Mouse (Mus musculus) lung, postnatal 0 days (tissue): ENCODE data around the gene Edc4.

Experiments
- CTCF ChIP-seq: IDR thresholded peaks from 2 replicates; pipeline ENCODE4 v1.5.1; 2016; ENCODE audit warnings: antibody characterized with exemption, mild to moderate bottlenecking
- EP300 ChIP-seq: IDR thresholded peaks from 2 replicates; pipeline ENCODE4 v1.6.1; 2016; ENCODE audit warnings: antibody characterized with exemption, mild to moderate bottlenecking, control low read depth

DNA sequence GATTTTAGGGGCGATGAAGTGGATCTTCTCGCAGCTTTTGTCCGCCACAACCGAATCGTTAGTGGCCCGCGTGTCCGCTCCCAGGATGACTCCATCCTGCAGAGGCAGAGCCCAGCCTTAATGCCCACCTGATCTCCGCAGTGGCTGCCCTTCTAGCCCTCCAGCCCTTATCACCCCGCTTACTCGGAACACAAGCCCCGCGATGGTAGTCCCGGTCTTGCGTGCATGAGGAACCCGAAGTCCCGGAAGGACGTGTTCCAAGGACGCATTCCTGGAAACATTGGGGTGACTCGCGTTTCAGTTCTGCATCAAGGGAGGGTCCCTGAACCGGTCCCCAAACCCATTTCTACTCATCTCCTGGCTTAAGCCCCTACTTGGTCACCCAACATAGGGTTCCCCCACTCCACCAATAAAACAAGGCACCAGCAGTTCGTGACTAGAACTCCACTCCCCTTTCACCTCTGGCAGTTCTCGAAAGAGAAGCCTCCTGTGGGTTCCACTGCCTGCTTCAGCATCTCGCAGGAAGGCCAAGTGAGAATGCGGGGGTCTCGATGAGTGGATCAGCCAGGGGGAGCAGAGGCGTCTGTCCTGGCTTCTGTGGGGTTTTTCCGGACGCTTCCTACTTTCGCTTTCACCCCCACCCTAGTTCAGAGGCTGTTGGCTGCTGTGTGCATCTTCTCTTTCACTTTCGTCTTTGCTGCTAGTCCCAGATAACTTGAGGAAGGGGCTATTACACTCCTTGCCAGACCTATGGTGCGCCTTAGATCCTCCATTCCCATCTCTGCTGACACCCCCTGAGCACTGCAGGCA lies 57.0 kb downstream of the Edc4 start:
- TF ChIP-seq EP300 (no peak), CTCF (no peak)
